Mouse (Mus musculus) colon, adult 2 months (tissue): ENCODE results near the gene Tmem150c. TPM values are rescaled to one million over a fixed set of nuclear protein-coding genes. Genes with fewer than 3 reads are reported as not detected.

ENCODE experiments used
- polyA plus RNA-seq: library from polyadenylated mRNA; depleted of rRNA; stranded (reverse); fragments of >200 nt; gene quantifications from 2 replicates; pipeline ENCODE4 v1.2.3, GENCODE M21; 2012; rRNA removed

Gene Tmem150c
- 0.26 and 0.35 TPM in 2 replicates for polyA plus RNA-seq

GRCm38 (mm10) chr5:100159638-100159973, at the start of gene Tmem150c:
Gene Tmem150c (minus strand): TSS chr5:100159808.

GRCm38 (mm10) chr5:100039602-100040142, 119.9 kb downstream of the Tmem150c start, which contains the start of the genes Hnrnpdl and Enoph1:
Gene Hnrnpdl (minus strand): TSS chr5:100039664.
Gene Enoph1 (plus strand): TSS chr5:100039985.

Other genes with a start within 250 kb of the Tmem150c start
- 62.1 and 68.8 TPM in 2 replicates for gene Hnrnpd, start 180.9 kb downstream of the Tmem150c start, polyA plus RNA-seq
- 4.4 and 4.5 TPM in 2 replicates for gene 4930524J08Rik, start 180.7 kb downstream of the Tmem150c start, polyA plus RNA-seq
- 73.7 and 79.7 TPM in 2 replicates for gene Hnrnpdl, start 120.1 kb downstream of the Tmem150c start, polyA plus RNA-seq
- gene Enoph1, start 119.8 kb downstream of the Tmem150c start, polyA plus RNA-seq: 44.4 and 58.9 TPM in 2 replicates